Mouse (Mus musculus) MEL (cell line): ENCODE data around the gene Prss27. TPM values are rescaled to one million over a fixed set of nuclear protein-coding genes. Genes with fewer than 3 reads are reported as not detected.

Experiments
- DNase-seq: peaks from one replicate; pipeline ENCODE4 v3.0.0; 2011; ENCODE audit warnings: low read depth, low spot score
- H3K27ac ChIP-seq: 2 replicates; pipeline ENCODE4 v1.5.1; 2012; ENCODE audit warnings: low read depth, mild to moderate bottlenecking, control low read depth, low read length, moderate library complexity; ENCODE audit not compliant: control insufficient read depth
- H3K27me3 ChIP-seq, 2 experiments: fragments of 150-350 bp in 1 of 2; sonication (generic) in 1 of 2; 2 replicates each; pipeline ENCODE4 v1.6.1; 2012; ENCODE audit warnings: low read length in 2 of 2, mild to moderate bottlenecking in 2 of 2, improper control_type of control experiment in 1 of 2, moderate library complexity in 1 of 2; ENCODE audit not compliant: insufficient read depth in 2 of 2, control insufficient read depth in 1 of 2
- H3K36me3 ChIP-seq, 2 experiments: 2 replicates each; pipeline ENCODE4 v1.6.1; 2012 to 2014; ENCODE audit warnings: low read length in 2 of 2, improper control_type of control experiment in 1 of 2, inconsistent platforms in 1 of 2, mild to moderate bottlenecking in 1 of 2; ENCODE audit not compliant: insufficient read depth in 2 of 2, control insufficient read depth in 1 of 2
- H3K4me1 ChIP-seq, 2 experiments: fragments of 150-350 bp in 1 of 2; sonication (generic) in 1 of 2; 2 replicates each; pipeline ENCODE4 v1.6.1; 2012; ENCODE audit warnings: low read length in 2 of 2, improper control_type of control experiment in 1 of 2, mild to moderate bottlenecking in 1 of 2; ENCODE audit not compliant: insufficient read depth in 2 of 2, control insufficient read depth in 1 of 2
- H3K4me3 ChIP-seq, 2 experiments: fragments of 150-350 bp in 1 of 2; sonication (generic) in 1 of 2; 2 replicates each; pipeline ENCODE4 v1.5.1; 2012; ENCODE audit warnings: low read depth in 2 of 2, low read length in 2 of 2, mild to moderate bottlenecking in 2 of 2, moderate library complexity in 2 of 2, control low read depth in 1 of 2, improper control_type of control experiment in 1 of 2; ENCODE audit not compliant: control insufficient read depth in 1 of 2, insufficient read depth in 1 of 2
- H3K79me2 ChIP-seq: 2 replicates; pipeline ENCODE4 v1.6.1; 2012; ENCODE audit warnings: mild to moderate bottlenecking, low read length, moderate library complexity; ENCODE audit not compliant: control insufficient read depth, poor library complexity, insufficient read depth
- H3K9ac ChIP-seq: 2 replicates; pipeline ENCODE4 v1.6.1; 2012; ENCODE audit warnings: low read depth, mild to moderate bottlenecking, control low read depth, low read length, moderate library complexity; ENCODE audit not compliant: control insufficient read depth, poor library complexity, severe bottlenecking
- H3K9me3 ChIP-seq: fragments of 150-350 bp; sonication (generic); replicated peaks from 2 replicates; pipeline ENCODE4 v1.6.1; 2012; ENCODE audit warnings: mild to moderate bottlenecking, low read length, improper control_type of control experiment, moderate library complexity; ENCODE audit not compliant: insufficient read depth
- BHLHE40 ChIP-seq: IDR thresholded peaks from 2 replicates; pipeline ENCODE4 v1.6.1; 2012; ENCODE audit warnings: low read depth, mild to moderate bottlenecking, inconsistent platforms, low read length, improper control_type of control experiment, borderline replicate concordance
- CHD1 ChIP-seq: IDR thresholded peaks from 2 replicates; pipeline ENCODE4 v1.6.1; 2012; ENCODE audit warnings: low read depth, mild to moderate bottlenecking, inconsistent platforms, low read length, improper control_type of control experiment
- CTCF ChIP-seq, 3 experiments: IDR thresholded peaks in 2 of 3; conservative IDR thresholded peaks in 1 of 3; 2 replicates each; pipeline ENCODE4 v1.5.1; 2011 to 2012; ENCODE audit warnings: low read length in 3 of 3, low read depth in 2 of 3, mild to moderate bottlenecking in 2 of 3, improper control_type of control experiment in 1 of 3, inconsistent platforms in 1 of 3, mixed read lengths in 1 of 3, moderate library complexity in 1 of 3; ENCODE audit not compliant: control insufficient read depth in 1 of 3, insufficient read depth in 1 of 3, poor library complexity in 1 of 3, severe bottlenecking in 1 of 3
- ELF1 ChIP-seq: IDR thresholded peaks from 2 replicates; pipeline ENCODE4 v1.6.1; 2014; ENCODE audit warnings: low read depth, mild to moderate bottlenecking, inconsistent platforms, low read length, improper control_type of control experiment, moderate library complexity
- ETS1 ChIP-seq: IDR thresholded peaks from 2 replicates; pipeline ENCODE4 v1.6.1; 2012; ENCODE audit warnings: low read depth, mild to moderate bottlenecking, inconsistent platforms, low read length, improper control_type of control experiment, moderate library complexity
- GATA1 ChIP-seq: IDR thresholded peaks from 2 replicates; pipeline ENCODE4 v1.6.1; 2011; ENCODE audit warnings: low read depth, low read length, improper control_type of control experiment
- HCFC1 ChIP-seq: IDR thresholded peaks from 2 replicates; pipeline ENCODE4 v1.6.1; 2012; ENCODE audit warnings: low read depth, mild to moderate bottlenecking, inconsistent platforms, low read length, improper control_type of control experiment, moderate library complexity
- MAX ChIP-seq: IDR thresholded peaks from 2 replicates; pipeline ENCODE4 v1.6.1; 2011; ENCODE audit warnings: low read length, improper control_type of control experiment
- MYB ChIP-seq: IDR thresholded peaks from 2 replicates; pipeline ENCODE4 v1.6.1; 2011; ENCODE audit warnings: mild to moderate bottlenecking, low read depth, low read length, improper control_type of control experiment
- NELFE ChIP-seq: IDR thresholded peaks from 2 replicates; pipeline ENCODE4 v1.6.1; 2011; ENCODE audit warnings: low read depth, low read length, improper control_type of control experiment
- NRF1 ChIP-seq: IDR thresholded peaks from 2 replicates; pipeline ENCODE4 v1.6.1; 2014; ENCODE audit warnings: low read depth, mild to moderate bottlenecking, inconsistent platforms, low read length, improper control_type of control experiment, moderate library complexity; ENCODE audit not compliant: poor library complexity, insufficient read depth, severe bottlenecking
- POLR2A ChIP-seq, 2 experiments: IDR thresholded peaks; 2 replicates each; pipeline ENCODE4 v1.6.1; 2011 to 2012; ENCODE audit warnings: low read length in 2 of 2, mild to moderate bottlenecking in 2 of 2, control low read depth in 1 of 2, improper control_type of control experiment in 1 of 2, low read depth in 1 of 2, moderate library complexity in 1 of 2; ENCODE audit not compliant: control insufficient read depth in 1 of 2, insufficient read depth in 1 of 2, poor library complexity in 1 of 2
- POLR2AphosphoS2 ChIP-seq: IDR thresholded peaks from 2 replicates; pipeline ENCODE4 v1.6.1; 2011; ENCODE audit warnings: low read length, improper control_type of control experiment
- POLR2AphosphoS5 ChIP-seq: IDR thresholded peaks from 2 replicates; pipeline ENCODE4 v1.6.1; 2012; ENCODE audit warnings: low read depth, borderline replicate concordance, mild to moderate bottlenecking, inconsistent platforms, low read length, moderate library complexity, mixed read lengths
- RAD21 ChIP-seq: IDR thresholded peaks from 2 replicates; pipeline ENCODE4 v1.6.1; 2011; ENCODE audit warnings: mild to moderate bottlenecking, low read depth, low read length, improper control_type of control experiment
- SIN3A ChIP-seq: IDR thresholded peaks from 2 replicates; pipeline ENCODE4 v1.6.1; 2012; ENCODE audit warnings: low read length, improper control_type of control experiment, inconsistent platforms
- SMC3 ChIP-seq: IDR thresholded peaks from 2 replicates; pipeline ENCODE4 v1.6.1; 2011; ENCODE audit warnings: low read depth, low read length, improper control_type of control experiment
- TAL1 ChIP-seq: IDR thresholded peaks from 2 replicates; pipeline ENCODE4 v1.6.1; 2012; ENCODE audit warnings: mild to moderate bottlenecking, inconsistent platforms, low read length, moderate library complexity, mixed read lengths
- TBP ChIP-seq: IDR thresholded peaks from 2 replicates; pipeline ENCODE4 v1.8.0; 2011; ENCODE audit warnings: low read depth, low read length, improper control_type of control experiment
- UBTF ChIP-seq: IDR thresholded peaks from 2 replicates; pipeline ENCODE4 v1.6.1; 2012; ENCODE audit warnings: low read depth, mild to moderate bottlenecking, inconsistent platforms, low read length, improper control_type of control experiment, moderate library complexity, borderline replicate concordance; ENCODE audit not compliant: insufficient read depth
- USF1 ChIP-seq: IDR thresholded peaks from 2 replicates; pipeline ENCODE4 v1.6.1; 2014; ENCODE audit warnings: low read depth, mild to moderate bottlenecking, inconsistent platforms, low read length, improper control_type of control experiment, moderate library complexity
- ZKSCAN1 ChIP-seq: IDR thresholded peaks from 2 replicates; pipeline ENCODE4 v1.6.1; 2012; ENCODE audit warnings: low read depth, mild to moderate bottlenecking, inconsistent platforms, low read length, improper control_type of control experiment, moderate library complexity
- polyA plus RNA-seq, 2 experiments: library from polyadenylated mRNA; stranded (reverse) in 1 of 2; unstranded in 1 of 2; fragments of >175 nt in 1 of 2; fragments of >200 nt in 1 of 2; gene quantifications; 2 replicates each; pipeline versions ENCODE4 v1.2.1 to v1.2.4; 2012; ENCODE audit warnings: low replicate concordance in 2 of 2, low read depth in 1 of 2; ENCODE audit not compliant: insufficient read length in 2 of 2, insufficient read depth in 1 of 2, missing spikeins in 1 of 2
- total RNA-seq: library from RNA; depleted of rRNA; stranded (reverse); fragments of 300-350 nt; gene quantifications from 2 replicates; pipeline ENCODE4 v1.2.3, GENCODE M21; 2012

Gene Prss27
- total and polyA plus RNA-seq, 3 experiments, result not detected

DNA sequence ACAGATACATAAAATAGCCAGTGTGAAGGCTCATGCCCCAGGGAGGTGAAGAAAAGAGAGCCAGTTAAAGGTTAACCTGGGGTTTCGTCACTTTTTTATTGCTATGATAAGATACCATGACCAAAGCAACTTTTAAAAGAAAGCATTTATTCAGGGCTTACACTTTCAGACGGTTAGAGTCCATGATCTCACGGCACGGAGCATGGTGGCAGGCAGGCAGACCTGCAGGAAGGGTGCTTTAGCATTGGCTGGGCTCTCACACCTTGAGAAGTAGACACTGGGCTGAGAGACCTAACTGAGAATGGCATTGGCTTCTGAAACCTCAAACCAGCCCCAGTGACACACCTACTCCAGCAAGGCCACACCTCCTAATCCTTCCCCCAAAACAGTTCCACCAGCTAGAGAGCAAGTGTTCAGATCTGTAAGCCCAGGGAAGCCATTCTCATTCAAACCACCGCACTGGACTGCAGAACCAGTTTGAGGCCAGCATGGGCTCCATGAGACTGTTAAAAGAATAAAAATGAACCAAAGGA is 23.4 kb upstream of the Prss27 start:
- Histone ChIP-seq H3K36me3 (no peaks in the 10 kb centered on the region), H3K9ac (no peak overlapping the region), H3K27ac (no peak overlapping the region), H3K79me2 (no peaks in the 10 kb centered on the region), H3K27me3 (no peaks in the 10 kb centered on the region; a peak in 1 of 4 replicates), H3K4me1 (no peaks in the 10 kb centered on the region), H3K9me3 (no peaks in the 10 kb centered on the region), H3K4me3 (no peak overlapping the region)
- no peak for DNase-seq
- TF ChIP-seq POLR2AphosphoS2 (no peak), HCFC1 (no peak), ETS1 (no peak), TBP (no peak), MYB (no peak), CHD1 (no peak), ELF1 (no peak), POLR2AphosphoS5 (no peak), TAL1 (no peak), SIN3A (no peak), BHLHE40 (no peak), NRF1 (no peak), MAX (no peak), NELFE (no peak), GATA1 (no peak), POLR2A (IDR thresholded peaks at IDR 0.05; ENCODE audit: control insufficient read depth in 1 of 2, insufficient read depth in 1 of 2, low read depth in 1 of 2, low read length in 2 of 2, poor library complexity in 1 of 2) (no peak), UBTF (no peak), CTCF (IDR thresholded peaks at IDR 0.05 in 2 of 3, conservative IDR thresholded peaks at IDR 0.05 in 1 of 3; ENCODE audit: control insufficient read depth in 1 of 3, insufficient read depth in 1 of 3, low read depth in 2 of 3, low read length in 3 of 3, poor library complexity in 1 of 3, severe bottlenecking in 1 of 3) (no peak), ZKSCAN1 (no peak), USF1 (no peak)

DNA sequence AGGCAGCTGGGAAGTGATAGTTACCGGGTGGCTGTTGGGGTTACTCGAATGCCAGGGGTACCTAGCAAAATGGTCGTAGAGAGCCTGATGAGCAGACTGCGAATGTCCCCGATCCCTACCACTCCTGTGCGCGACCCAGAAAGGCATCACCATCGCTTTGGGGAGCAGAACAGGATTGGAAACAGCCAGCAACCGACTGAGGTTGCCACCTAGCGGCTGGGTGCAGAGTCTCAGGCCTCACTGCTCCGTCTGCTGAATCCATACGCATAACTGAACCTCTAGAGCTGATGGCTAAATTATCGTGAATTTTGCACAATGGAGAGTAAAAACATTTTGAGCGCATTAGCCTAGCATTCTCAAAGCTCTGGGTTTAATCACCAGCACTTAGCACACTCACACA is 22.2 kb upstream of the Prss27 start:
- DNase-seq, result peak; percentile 51
- H3K4me3 ChIP-seq, result no peak overlapping the region
- no peak overlapping the region for H3K9ac ChIP-seq

More for the DNA sequence above, 22.2 kb upstream of the Prss27 start:
- H3K9me3 ChIP-seq, result no peaks in the 10 kb centered on the region
- no peaks in the 10 kb centered on the region for H3K4me1 ChIP-seq
- H3K27ac ChIP-seq, result no peak overlapping the region
- no peaks in the 10 kb centered on the region for H3K27me3 ChIP-seq
- TF ChIP-seq MAX (no peak), SMC3 (peak; percentile 54), RAD21 (peak; percentile 48), CTCF (IDR thresholded peaks at IDR 0.05 in 2 of 3, conservative IDR thresholded peaks at IDR 0.05 in 1 of 3; ENCODE audit: control insufficient read depth in 1 of 3, insufficient read depth in 1 of 3, low read depth in 2 of 3, low read length in 3 of 3, poor library complexity in 1 of 3, severe bottlenecking in 1 of 3) (peak; percentile 62 to 82 (median 70))
- no peaks in the 10 kb centered on the region for H3K36me3 ChIP-seq
- no peaks in the 10 kb centered on the region for H3K79me2 ChIP-seq
